Comparison of ENCODE assay signal across 9 mouse cellular contexts in the genomic region with DNA sequence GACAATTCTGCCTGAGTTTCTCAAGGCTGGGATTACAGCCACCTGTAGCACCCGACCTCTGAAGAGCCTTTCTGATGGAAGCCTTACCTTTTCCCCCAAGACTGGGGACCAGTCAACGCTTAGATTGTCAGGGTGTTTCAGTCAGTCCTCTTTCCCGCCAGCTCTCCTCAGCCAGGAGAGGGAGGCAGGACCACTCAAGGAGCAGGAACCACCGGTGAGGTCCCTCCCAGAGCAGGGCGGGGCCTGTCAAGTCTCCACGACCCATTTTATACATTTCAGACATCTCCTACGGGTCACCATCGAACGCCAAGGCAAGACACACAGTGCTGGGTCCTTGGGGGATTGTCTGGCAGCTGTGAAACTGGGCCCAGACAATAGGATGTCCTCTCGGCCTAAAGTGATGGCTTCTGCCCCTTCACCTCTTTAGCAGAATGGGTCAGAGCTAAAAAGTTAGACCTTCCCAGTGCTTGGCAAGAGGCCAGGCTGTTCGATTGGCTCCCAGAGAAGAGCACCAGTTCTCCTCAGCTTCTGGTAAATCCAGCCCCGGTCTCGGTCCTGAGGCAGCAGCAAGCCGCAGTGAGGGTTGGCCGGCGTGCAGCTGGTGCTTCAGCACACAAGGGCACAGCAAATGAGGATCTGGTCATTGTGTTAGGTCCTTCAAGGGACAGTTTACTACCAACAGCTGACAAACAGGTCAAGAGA. TPM values are rescaled to one million over a fixed set of nuclear protein-coding genes. Genes with fewer than 3 reads are reported as not detected.
DNase-seq lines count a peak whose midpoint lies in the region; TF ChIP-seq lines count a peak whose summit lies in the region.
"Had no signal": no experiment of that assay in that cellular context is flagged by ENCODE, and none has a peak within 500 bp of the region (broad histone marks: within the 10 kb centered on the region; RNA-seq: fewer than 3 reads in every experiment).

No protein-coding gene starts in this region.

- TF ChIP-seq CTCF in layer of hippocampus, adult 2 months (conservative IDR thresholded peaks at IDR 0.05), result no peak

- H3K27ac ChIP-seq in layer of hippocampus, adult 2 months, result no peak overlapping the region
- H3K27ac ChIP-seq: hindbrain, embryonic 14.5 days had no signal

- peak; percentile 55 for DNase-seq in adrenal gland, postnatal 10 days
- no peak for DNase-seq in adrenal gland, postnatal 14 days
- DNase-seq in right cerebral cortex, postnatal 4 days, result peak; percentile 22
- no peak for DNase-seq in right cerebral cortex, postnatal 14 days
- peak; percentile 31 for DNase-seq in induced T-regulatory cell, adult 2 months (ENCODE audit: low read depth)
- DNase-seq in spleen, postnatal 10 days (ENCODE audit: low spot score in 2 of 2), result peak; percentile 60 to 66
- DNase-seq in layer of hippocampus, adult 2 months (ENCODE audit: low spot score in 2 of 2), result no peak
- DNase-seq in frontal cortex, postnatal 14 days (ENCODE audit: low spot score in 2 of 2), result no peak

- no peak overlapping the region for H3K4me3 ChIP-seq in layer of hippocampus, adult 2 months

RNA-seq across cellular contexts. Expression of a gene that starts 7.3 kb away (rescaled TPM):
- 100 to 1,000 TPM; 482 to 541 TPM for total RNA-seq in adrenal gland, postnatal 10 days (2021)
- 355 and 500 TPM in 2 replicates for total RNA-seq in adrenal gland, postnatal 14 days (2021)
- total RNA-seq in layer of hippocampus, adult 2 months (2021), result 10 to 100 TPM; 69.0 to 72.4 TPM

RNA-seq across cellular contexts. Expression of a gene that starts 14.3 kb away (rescaled TPM):
- under 1 TPM in 1 of 2 experiments, not detected in 1; 0.30 TPM for total RNA-seq in adrenal gland, postnatal 10 days (2021)
- 0.30 TPM in 1 of 2 replicates, not detected in the other for total RNA-seq in adrenal gland, postnatal 14 days (2021)
- under 1 TPM; 0.39 to 0.51 TPM for total RNA-seq in layer of hippocampus, adult 2 months (2021)

RNA-seq across cellular contexts. Expression of a gene that starts 27.6 kb away (rescaled TPM):
- total RNA-seq in adrenal gland, postnatal 10 days (2021), result 10 to 100 TPM; 34.9 to 45.2 TPM
- total RNA-seq in adrenal gland, postnatal 14 days (2021), result 41.2 and 43.0 TPM in 2 replicates
- 1 to 10 TPM; 3.0 to 3.6 TPM for total RNA-seq in layer of hippocampus, adult 2 months (2021)

RNA-seq across cellular contexts. Expression of a gene that starts 36.4 kb away (rescaled TPM):
- total RNA-seq in adrenal gland, postnatal 10 days (2021), result 10 to 100 TPM; 10.7 to 11.6 TPM
- total RNA-seq in adrenal gland, postnatal 14 days (2021), result 7.8 and 10.4 TPM in 2 replicates
- total RNA-seq in layer of hippocampus, adult 2 months (2021), result 1 to 10 TPM; 7.8 to 9.4 TPM

Comparison
In these comparisons a context has a peak if more than half of its experiments do, and no peak if none do; other contexts are left out.
1. DNase-seq: peak in adrenal gland, postnatal 10 days (single experiment), right cerebral cortex, postnatal 4 days (single experiment), induced T-regulatory cell, adult 2 months (single experiment) and spleen, postnatal 10 days (2 of 2); none in adrenal gland, postnatal 14 days (single experiment), right cerebral cortex, postnatal 14 days (single experiment), layer of hippocampus, adult 2 months (0 of 2) and frontal cortex, postnatal 14 days (0 of 2).